Mouse (Mus musculus): ENCODE measurements around the gene Arfgef3. TPM values are rescaled to one million over a fixed set of nuclear protein-coding genes. Genes with fewer than 3 reads are reported as not detected.
A peak's percentile ranks its signal among the peaks of the same experiment; 100 is the strongest.

The Arfgef3 gene
- 0.35 and 0.50 TPM in 2 replicates for total RNA-seq (2017)

DNA sequence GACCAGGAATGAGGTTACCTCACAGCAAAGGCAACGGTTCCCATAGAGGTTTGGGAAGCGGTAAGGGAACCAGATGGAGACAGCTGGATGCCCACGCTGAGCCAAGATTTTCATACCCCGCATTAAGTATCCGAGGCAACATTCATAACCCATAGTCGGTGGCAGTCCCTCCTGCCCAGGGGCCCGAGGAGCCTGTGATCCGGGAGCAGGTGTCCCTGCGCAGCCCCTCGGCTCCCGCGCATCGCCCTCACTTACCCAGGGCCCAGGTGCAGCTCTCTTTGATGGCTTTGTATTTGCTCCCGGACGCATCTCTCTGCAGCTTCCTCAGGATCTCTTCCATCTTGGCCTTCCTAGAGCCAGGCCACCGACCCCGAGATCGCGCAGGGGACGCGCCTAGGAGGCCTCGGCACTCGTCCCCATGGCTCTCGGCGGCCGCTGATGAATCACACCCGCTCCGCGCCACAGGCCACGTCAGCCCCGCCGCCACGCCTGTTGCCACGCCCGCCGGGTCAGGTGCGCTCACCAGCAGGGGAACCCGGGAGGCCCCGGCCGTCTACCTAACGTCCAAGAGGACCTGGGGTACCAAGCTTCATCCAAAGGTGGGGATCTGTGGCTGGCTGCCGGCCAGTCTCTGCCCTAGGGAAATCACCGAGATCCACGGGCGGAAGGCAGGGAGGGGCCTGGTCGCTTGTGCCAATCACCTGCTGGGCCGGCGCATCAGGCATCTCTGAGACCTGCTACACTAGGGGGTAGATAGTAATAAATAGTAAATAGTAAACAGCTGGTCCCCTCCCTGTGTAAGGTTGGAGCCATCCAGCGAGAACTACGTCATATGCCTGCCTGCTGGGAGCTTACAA is at the start of gene Arfgef3:
Gene Arfgef3 (minus strand): TSS at position 664 of the 857 bp plus-strand sequence.
- ATAC-seq (replicated peaks in 1 of 2; ENCODE audit: insufficient read depth in 1 of 2, low FRiP score in 2 of 2, low TSS enrichment in 1 of 2, low read depth in 1 of 2, poor library complexity in 2 of 2, severe bottlenecking in 2 of 2), result peak; percentile 65 to 77

GRCm38 (mm10) chr10:18790063-18790462 is 46.3 kb upstream of the Arfgef3 start:
- no peak for ATAC-seq (replicated peaks in 1 of 2; ENCODE audit: insufficient read depth in 1 of 2, low FRiP score in 2 of 2, low TSS enrichment in 1 of 2, low read depth in 1 of 2, poor library complexity in 2 of 2, severe bottlenecking in 2 of 2)

- ATAC-seq (replicated peaks in 1 of 2; ENCODE audit: insufficient read depth in 1 of 2, low FRiP score in 2 of 2, low TSS enrichment in 1 of 2, low read depth in 1 of 2, poor library complexity in 2 of 2, severe bottlenecking in 2 of 2), result no peak
Measured at GRCm38 (mm10) chr10:18788601-18789000, 44.9 kb upstream of the Arfgef3 start.

DNA sequence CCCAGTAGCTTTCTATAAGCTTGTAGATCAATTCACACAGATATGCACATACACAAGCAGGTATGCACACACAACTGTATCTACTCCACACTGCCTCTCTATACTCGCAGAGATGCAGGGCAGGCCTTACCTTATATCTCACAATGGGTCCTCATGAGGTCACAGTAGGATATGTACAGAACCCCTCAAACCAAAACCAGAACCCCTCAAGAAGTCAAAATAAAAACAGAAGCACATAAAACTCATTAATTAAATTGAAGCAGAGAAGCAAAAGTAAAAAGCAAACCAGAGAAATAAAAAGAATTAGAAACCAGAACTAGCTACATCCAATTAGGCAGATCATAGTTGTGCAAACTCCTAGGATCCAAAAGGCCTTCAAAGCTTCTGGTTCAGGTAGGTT is 42.9 kb upstream of the Arfgef3 start, which contains the start of gene Gm4922:
Gene Gm4922 (minus strand): TSS at position 101 of the 400 bp plus-strand sequence.
- ATAC-seq (replicated peaks in 1 of 2; ENCODE audit: insufficient read depth in 1 of 2, low FRiP score in 2 of 2, low TSS enrichment in 1 of 2, low read depth in 1 of 2, poor library complexity in 2 of 2, severe bottlenecking in 2 of 2), result no peak

- no peak for ATAC-seq (replicated peaks in 1 of 2; ENCODE audit: insufficient read depth in 1 of 2, low FRiP score in 2 of 2, low TSS enrichment in 1 of 2, low read depth in 1 of 2, poor library complexity in 2 of 2, severe bottlenecking in 2 of 2)
Measured at GRCm38 (mm10) chr10:18777546-18777945, 33.8 kb upstream of the Arfgef3 start.

GRCm38 (mm10) chr10:18772537-18773179 is 28.9 kb upstream of the Arfgef3 start:
- no peak for ATAC-seq (replicated peaks in 1 of 2; ENCODE audit: insufficient read depth in 1 of 2, low FRiP score in 2 of 2, low TSS enrichment in 1 of 2, low read depth in 1 of 2, poor library complexity in 2 of 2, severe bottlenecking in 2 of 2)

DNA sequence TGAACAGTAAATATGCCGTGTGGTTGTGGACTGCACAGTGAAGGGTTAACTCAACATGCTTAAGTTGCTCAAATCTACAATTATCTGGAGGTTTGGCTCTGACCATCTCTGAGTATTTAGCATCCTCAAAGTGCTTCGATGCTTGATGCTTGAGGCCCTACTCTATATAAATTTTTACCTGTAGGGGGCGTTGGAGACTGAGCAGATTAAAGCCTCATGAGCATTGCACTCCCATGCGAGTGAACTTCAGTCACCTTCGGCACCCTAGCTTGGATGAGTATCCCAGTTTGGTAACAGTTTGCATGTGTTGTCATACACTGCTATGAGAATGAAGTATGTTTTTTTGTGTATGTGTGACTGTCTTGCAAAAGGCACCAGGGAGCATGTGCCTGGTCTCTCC is 26.2 kb upstream of the Arfgef3 start:
- ATAC-seq (replicated peaks in 1 of 2; ENCODE audit: insufficient read depth in 1 of 2, low FRiP score in 2 of 2, low TSS enrichment in 1 of 2, low read depth in 1 of 2, poor library complexity in 2 of 2, severe bottlenecking in 2 of 2), result no peak

GRCm38 (mm10) chr10:18760241-18760640 is 16.5 kb upstream of the Arfgef3 start:
- no peak for ATAC-seq (replicated peaks in 1 of 2; ENCODE audit: insufficient read depth in 1 of 2, low FRiP score in 2 of 2, low TSS enrichment in 1 of 2, low read depth in 1 of 2, poor library complexity in 2 of 2, severe bottlenecking in 2 of 2)

GRCm38 (mm10) chr10:18750057-18750456 is 6.3 kb upstream of the Arfgef3 start:
- no peak for ATAC-seq (replicated peaks in 1 of 2; ENCODE audit: insufficient read depth in 1 of 2, low FRiP score in 2 of 2, low TSS enrichment in 1 of 2, low read depth in 1 of 2, poor library complexity in 2 of 2, severe bottlenecking in 2 of 2)

GRCm38 (mm10) chr10:18742086-18742485 is 1.7 kb downstream of the Arfgef3 start:
- no peak for ATAC-seq (replicated peaks in 1 of 2; ENCODE audit: insufficient read depth in 1 of 2, low FRiP score in 2 of 2, low TSS enrichment in 1 of 2, low read depth in 1 of 2, poor library complexity in 2 of 2, severe bottlenecking in 2 of 2)

DNA sequence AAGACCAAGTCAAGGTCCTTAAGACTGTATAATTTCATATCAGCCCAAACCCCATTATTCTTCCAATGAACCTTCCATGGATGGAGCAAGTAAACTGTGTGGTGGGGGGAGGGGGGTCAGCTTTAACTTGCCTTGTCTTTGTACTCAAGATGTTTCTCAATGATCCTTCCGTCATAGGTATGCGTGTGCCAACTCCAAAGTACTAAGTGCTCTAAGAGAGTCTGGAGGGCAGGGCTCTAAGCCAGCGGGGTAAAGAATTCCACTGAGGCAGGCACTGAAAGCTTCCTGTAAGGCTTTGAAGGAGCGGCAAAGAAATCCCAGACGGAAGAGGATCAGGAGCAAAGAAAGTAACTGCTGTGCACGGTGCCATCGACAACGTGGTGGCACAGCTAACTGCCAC is 2.7 kb downstream of the Arfgef3 start:
- ATAC-seq (replicated peaks in 1 of 2; ENCODE audit: insufficient read depth in 1 of 2, low FRiP score in 2 of 2, low TSS enrichment in 1 of 2, low read depth in 1 of 2, poor library complexity in 2 of 2, severe bottlenecking in 2 of 2), result no peak

DNA sequence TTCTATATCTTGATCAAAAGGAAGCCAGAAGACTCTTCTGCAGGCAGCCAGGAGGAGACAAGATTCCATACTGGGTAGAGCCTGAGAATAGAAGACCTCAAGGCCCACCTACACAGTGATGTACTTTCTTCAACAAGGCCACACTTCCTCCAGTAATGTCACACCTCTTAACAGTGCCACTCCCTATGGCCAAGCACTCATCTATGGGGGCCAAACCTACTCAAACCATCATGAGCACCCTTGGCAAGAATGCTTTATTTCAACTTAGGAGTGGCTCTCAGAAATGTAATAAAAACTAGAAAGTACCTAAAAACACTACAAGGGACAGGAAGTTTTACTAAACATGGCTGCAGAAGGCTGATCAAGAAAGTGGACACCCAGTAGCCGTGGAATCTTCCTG is 15.2 kb downstream of the Arfgef3 start:
- ATAC-seq (replicated peaks in 1 of 2; ENCODE audit: insufficient read depth in 1 of 2, low FRiP score in 2 of 2, low TSS enrichment in 1 of 2, low read depth in 1 of 2, poor library complexity in 2 of 2, severe bottlenecking in 2 of 2), result no peak

- ATAC-seq (replicated peaks in 1 of 2; ENCODE audit: insufficient read depth in 1 of 2, low FRiP score in 2 of 2, low TSS enrichment in 1 of 2, low read depth in 1 of 2, poor library complexity in 2 of 2, severe bottlenecking in 2 of 2), result no peak
Measured at GRCm38 (mm10) chr10:18711436-18711835, 32.3 kb downstream of the Arfgef3 start.

DNA sequence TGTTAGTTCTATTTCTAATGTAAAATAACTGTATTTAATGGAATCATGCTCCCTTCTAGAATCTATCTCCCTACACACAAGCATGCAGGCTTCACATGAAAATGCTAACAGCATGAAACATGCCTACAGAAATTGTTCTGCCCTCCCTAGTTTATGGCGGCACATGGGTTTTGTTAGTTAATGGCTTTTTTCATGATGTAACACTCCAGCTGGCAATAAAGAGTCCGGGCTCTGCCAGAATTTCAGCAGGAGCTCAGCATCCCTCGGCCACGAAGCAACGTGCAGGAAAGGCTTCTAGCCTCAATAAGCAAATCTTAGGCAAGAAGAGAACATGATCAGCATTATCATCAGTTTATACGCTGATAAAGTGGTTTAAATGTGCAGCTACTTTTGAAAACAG is 32.8 kb downstream of the Arfgef3 start:
- ATAC-seq (replicated peaks in 1 of 2; ENCODE audit: insufficient read depth in 1 of 2, low FRiP score in 2 of 2, low TSS enrichment in 1 of 2, low read depth in 1 of 2, poor library complexity in 2 of 2, severe bottlenecking in 2 of 2), result no peak

GRCm38 (mm10) chr10:18709836-18710235 is 33.9 kb downstream of the Arfgef3 start:
- no peak for ATAC-seq (replicated peaks in 1 of 2; ENCODE audit: insufficient read depth in 1 of 2, low FRiP score in 2 of 2, low TSS enrichment in 1 of 2, low read depth in 1 of 2, poor library complexity in 2 of 2, severe bottlenecking in 2 of 2)

DNA sequence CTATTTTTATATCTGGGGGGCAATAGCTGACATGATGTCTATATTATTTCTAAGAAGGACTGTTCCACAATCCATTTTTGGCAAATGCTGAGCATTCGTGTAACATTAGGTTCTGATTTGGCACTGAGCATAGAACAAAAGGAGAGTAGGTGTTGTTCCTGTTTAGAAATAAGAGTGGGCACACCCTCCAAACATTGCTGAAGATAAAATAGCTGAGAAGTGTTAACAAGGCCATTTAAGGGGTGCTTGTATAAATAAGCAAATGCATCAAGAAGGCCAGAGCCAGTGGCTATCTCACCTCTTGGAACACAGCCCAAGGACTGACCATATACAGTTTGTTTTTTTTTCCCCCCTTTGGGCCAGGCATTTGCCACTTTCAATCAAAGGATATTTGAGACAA is 35.1 kb downstream of the Arfgef3 start:
- no peak for ATAC-seq (replicated peaks in 1 of 2; ENCODE audit: insufficient read depth in 1 of 2, low FRiP score in 2 of 2, low TSS enrichment in 1 of 2, low read depth in 1 of 2, poor library complexity in 2 of 2, severe bottlenecking in 2 of 2)

DNA sequence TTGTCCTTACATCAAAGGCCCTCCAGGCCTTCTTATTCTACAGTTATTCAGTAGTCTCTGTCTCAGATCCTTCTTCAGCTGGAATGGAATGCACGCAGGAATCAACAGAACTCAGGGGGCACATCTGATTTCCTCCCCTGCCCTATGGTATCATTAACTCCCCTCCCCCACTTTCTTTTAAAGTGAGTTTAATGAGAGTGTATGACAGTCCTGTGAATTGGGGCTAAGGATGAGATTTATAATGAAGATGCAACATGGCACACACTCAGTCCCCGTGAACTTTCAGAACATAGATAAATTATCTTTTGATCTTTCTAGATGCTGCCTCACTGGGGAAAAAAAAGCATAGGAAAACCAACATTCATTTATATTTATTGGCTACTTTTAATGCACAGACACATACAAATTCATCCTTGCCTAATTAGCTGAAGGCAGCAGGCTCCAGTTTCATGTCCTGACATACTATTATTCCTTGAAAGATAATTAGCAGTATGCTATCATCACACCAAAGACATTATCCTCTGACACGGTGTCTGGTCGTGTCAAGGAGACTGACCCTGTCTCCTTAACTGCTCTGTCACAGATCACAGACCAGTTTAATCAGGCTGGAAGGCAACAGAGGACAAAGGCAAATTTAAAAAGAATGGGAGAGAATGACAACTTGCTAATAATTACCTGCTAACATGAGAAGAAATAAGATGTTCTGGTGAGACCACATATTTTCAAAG is 39.2 kb downstream of the Arfgef3 start:
- no peak for ATAC-seq (replicated peaks in 1 of 2; ENCODE audit: insufficient read depth in 1 of 2, low FRiP score in 2 of 2, low TSS enrichment in 1 of 2, low read depth in 1 of 2, poor library complexity in 2 of 2, severe bottlenecking in 2 of 2)

GRCm38 (mm10) chr10:18701517-18701916 is 42.2 kb downstream of the Arfgef3 start:
- no peak for ATAC-seq (replicated peaks in 1 of 2; ENCODE audit: insufficient read depth in 1 of 2, low FRiP score in 2 of 2, low TSS enrichment in 1 of 2, low read depth in 1 of 2, poor library complexity in 2 of 2, severe bottlenecking in 2 of 2)

All from hematopoietic stem cell, adult 5-6 weeks (primary cell).